Mouse (Mus musculus) heart, postnatal 36 days (tissue): ENCODE results near the gene Etaa1. TPM values are rescaled to one million over a fixed set of nuclear protein-coding genes. Genes with fewer than 3 reads are reported as not detected.
A peak's percentile ranks its signal among the peaks of the same experiment; 100 is the strongest.
"Not testable (repeated sequence)": the region's sequence is repeated elsewhere in the genome, so short reads cannot be mapped to it uniquely, and the experiment has no call there.

Experiments
- DNase-seq, 2 experiments: peaks; one replicate each; pipeline ENCODE4 v3.0.0; 2021 to 2022
- intact Hi-C: fragments of 180-260 bp; cut with DNase I; formaldehyde crosslinking; loops from one replicate; pipeline ENCODE4 v1.15.1; 2025
- total RNA-seq, 2 experiments: library from RNA; stranded (reverse); gene quantifications; 2 replicates each; pipeline ENCODE4 v1.2.3; 2021

The Etaa1 gene
- 1 to 10 TPM; 2.6 to 3.1 TPM for total RNA-seq

GRCm38 (mm10) chr11:17953231-17954134 is at the start of gene Etaa1:
TSS of gene Etaa1 (minus strand) at chr11:17953875.
- peak; percentile 93 to 94 for DNase-seq
- intact Hi-C loops, result loop anchor here (5.0 to 10.0 kb wide), 3 partner anchors 679 to 1069 kb away; partner anchors contain the start of gene Fbxo48

DNA sequence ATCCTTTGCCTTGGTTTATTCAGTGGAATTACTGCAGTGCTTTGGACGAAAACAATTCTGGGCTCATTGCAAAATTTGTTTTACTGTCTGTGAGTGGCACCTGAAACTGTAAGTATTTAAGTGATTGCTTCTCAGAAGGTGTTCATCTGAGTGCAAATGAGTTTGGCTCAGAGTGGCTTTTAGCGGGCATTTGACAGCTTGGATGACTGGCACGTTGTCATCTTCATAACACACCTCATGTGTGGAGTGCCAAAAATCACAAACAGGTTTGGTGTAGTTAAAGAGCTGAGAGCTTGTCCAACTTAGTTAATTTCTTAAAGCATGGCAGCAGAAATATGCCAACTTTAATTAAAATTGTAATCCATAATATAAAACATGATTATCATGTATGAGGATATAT is 40.5 kb upstream of the Etaa1 start:
- intact Hi-C loops, result no loop called here
- DNase-seq, result no peak

GRCm38 (mm10) chr11:17992311-17992710 is 38.6 kb upstream of the Etaa1 start:
- no peak for DNase-seq
- intact Hi-C loops, result no loop called here

- DNase-seq, result no peak
- intact Hi-C loops, result no loop called here
Measured at GRCm38 (mm10) chr11:17983331-17983730, 29.7 kb upstream of the Etaa1 start.

DNA sequence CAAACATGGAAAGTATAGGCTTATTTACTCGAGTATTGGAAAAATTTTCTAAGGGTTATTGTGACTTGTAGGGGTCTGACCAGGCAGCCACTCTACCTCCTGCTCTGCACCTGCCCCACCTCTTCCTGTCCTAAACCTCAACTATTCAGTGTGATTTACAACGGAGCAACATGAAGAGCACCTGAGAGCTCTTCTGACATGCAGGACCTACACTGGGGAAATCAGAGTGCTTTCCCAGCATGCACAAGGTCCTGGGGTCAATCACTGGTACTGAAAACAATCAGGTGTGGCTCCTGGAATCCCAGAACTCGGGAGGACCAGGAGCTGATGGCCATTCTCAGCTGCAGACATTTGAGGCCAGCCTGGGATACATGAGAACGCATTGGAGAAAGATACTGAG is 27.6 kb upstream of the Etaa1 start:
- intact Hi-C loops, result no loop called here
- no peak for DNase-seq

DNA sequence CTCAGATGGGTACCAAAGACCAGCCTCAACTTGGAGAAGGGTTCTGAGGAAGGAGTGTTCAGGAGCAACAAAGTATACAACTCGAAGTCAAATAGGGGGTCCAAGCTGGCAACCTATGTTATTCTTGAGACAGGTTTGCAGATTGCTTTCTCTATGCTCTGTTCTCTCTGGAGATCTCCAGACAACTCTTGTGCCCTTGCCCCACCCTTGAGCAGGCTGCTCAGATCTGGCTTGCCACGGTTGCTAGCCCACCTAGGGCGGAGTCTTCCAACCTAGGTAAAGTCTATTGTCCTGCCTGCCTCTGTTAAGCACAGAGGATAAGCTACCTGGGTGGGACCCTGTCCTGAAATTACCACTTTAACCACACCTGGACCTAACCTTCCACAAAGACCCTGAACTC is 21.9 kb upstream of the Etaa1 start:
- intact Hi-C loops, result no loop called here
- DNase-seq, result no peak

DNA sequence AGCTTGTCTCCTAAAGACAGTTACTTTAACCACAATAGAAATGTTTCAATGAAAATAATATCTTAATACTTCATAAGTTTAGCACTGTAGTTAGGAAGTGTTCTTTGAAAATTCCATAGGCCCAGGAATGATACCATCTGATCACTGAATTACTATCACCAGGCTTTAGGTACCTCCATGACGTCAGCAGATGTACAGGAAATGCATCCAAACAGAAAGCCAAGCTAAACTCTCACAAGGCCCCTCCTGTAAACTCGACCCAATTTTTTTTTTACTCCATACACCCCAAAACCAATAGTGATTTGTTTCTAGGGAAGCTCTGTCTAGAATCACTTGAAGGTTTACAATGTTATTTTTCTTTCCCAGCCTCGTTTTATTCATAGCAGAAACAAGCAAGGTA is 884 bp downstream of the Etaa1 start:
- DNase-seq, result no peak
- intact Hi-C loops, result loop anchor here (5.0 to 10.0 kb wide), 3 partner anchors 678 to 1070 kb away; partner anchors contain the start of gene Fbxo48

DNA sequence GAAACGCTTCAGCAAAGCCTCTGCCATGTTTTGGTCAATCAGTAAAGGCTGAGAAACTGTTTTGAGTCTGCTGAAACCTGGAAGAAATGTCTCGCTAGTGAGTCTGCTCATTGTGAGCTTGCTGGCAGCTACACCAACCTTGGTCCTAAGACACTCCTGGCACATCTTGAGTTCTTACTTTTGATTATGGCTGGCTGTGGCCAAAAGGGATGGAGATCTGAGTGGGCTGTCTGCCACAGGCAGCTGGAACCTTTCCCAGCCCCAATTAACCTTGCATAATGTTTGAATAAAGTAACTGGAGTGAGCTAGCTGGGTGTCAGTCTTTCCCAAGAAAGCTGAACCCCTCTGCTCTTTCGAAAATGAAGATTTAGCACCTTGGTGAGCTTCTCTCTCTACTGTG is 2.3 kb downstream of the Etaa1 start:
- DNase-seq, result no peak
- intact Hi-C loops, result loop anchor here (5.0 to 10.0 kb wide), 3 partner anchors 677 to 1071 kb away; partner anchors contain the start of gene Fbxo48

GRCm38 (mm10) chr11:17939168-17939567 is 14.5 kb downstream of the Etaa1 start:
- DNase-seq, result no peak
- intact Hi-C loops, result no loop called here

- no peak for DNase-seq
- intact Hi-C loops, result no loop called here
Measured at GRCm38 (mm10) chr11:17937931-17938330, 15.7 kb downstream of the Etaa1 start.

DNA sequence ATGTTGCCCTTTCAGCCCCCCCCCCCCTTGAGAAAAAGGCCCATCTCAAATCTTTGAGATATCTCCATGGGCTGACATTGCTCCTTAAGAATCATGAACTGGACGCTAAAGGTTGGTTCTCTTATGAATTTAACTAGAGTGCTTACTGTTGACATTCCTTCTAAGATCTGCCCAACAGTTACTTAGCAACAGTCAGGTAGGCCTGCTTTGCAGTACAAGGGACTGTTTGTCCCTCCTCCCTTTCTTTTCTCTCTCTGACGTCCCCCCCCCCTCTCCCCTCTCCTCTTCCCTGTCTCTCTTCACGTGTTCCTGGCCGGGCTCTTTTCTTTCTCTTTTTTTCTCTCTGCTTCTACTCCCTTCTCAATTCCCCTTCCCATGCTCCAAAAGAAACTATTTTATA is 35.8 kb downstream of the Etaa1 start:
- intact Hi-C loops, result no loop called here
- DNase-seq, result no peak

- DNase-seq, result no peak
- intact Hi-C loops, result no loop called here
Measured at GRCm38 (mm10) chr11:17917101-17917500, 36.6 kb downstream of the Etaa1 start.

DNA sequence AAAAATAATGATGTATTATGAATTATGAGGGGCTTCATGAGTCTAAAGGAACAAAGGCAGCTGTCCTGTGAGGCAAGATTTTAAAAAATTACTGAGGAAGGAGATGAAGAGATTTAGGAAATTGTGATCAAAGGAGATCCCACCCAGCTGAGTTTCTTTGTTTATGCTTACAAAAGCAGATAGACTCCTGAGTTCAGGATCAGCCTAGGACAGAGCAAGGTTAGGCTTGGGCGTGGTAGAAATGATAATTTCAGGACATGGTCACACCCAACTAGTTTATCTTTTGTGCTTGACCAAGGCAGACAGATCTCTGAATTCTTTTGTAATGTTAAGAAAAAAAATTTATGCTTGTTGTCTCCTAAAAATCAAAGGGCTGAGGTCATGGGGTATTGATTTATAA is 37.2 kb downstream of the Etaa1 start:
- intact Hi-C loops, result no loop called here
- no peak for DNase-seq

DNA sequence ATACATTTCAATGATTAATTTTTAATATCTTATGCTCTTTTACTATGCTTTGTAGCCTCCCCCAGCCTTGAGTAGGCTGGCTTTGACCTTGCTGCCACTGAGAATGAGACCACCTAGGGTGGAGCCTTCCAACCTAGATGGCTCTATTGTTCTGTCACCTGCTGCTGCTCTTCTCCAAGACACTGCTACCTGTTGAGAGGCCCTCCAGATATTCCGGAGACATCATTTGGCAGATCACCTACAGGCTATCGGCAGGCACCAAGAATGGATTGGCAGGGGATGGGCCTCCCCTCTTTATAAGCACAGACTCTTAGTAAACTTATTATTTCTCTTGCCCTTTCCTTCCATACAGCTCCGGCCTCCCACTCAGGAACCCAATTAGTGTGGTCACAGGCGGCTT is 52.7 kb downstream of the Etaa1 start:
- DNase-seq, intact Hi-C loops: not testable (repeated sequence)
